Mouse (Mus musculus): ENCODE measurements at regions not wholly inside any gene's neighbourhood (a gene's known extent, or its start where the extent isn't known, plus 50 kb on each side); places are given as distances from the start of the nearest gene placed in this dataset.

DNA sequence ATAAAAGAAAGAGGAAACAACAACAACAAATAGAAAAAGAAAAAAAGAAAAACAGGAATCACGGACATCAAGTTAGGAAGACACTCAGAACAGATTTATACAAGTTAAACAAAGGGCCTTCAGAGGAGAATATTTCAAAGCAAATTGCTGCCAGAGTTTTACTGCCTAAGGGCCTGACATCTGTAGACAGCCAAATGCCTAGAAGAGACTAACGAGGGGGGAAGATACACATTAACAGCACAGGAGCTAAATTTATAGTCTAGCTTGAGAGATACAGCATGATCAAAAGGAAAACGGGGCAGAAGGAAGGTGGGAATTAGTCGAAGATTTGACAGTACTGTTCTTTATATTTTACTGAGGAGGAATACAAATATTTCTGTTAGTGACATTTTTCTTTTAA, 933.9 kb upstream of the Ddx18 start:
- TF ChIP-seq CTCF (IDR thresholded peaks at IDR 0.05; ENCODE audit: borderline replicate concordance, insufficient read depth, low read depth, low read length) (no peak), POLR2A (IDR thresholded peaks at IDR 0.05; ENCODE audit: borderline replicate concordance, insufficient read depth, low read length) (no peak)

Data from cerebellum, adult 2 months (tissue).